Mouse (Mus musculus) left cerebral cortex, postnatal 14 days (tissue): ENCODE data around the gene Gpc4. TPM values are rescaled to one million over a fixed set of nuclear protein-coding genes. Genes with fewer than 3 reads are reported as not detected.
A peak's percentile ranks its signal among the peaks of the same experiment; 100 is the strongest.

Experiments used
- DNase-seq, 2 experiments: peaks; one replicate each; pipeline ENCODE4 v3.0.0; 2021 to 2022; ENCODE audit warnings: low spot score in 2 of 2, mixed read lengths in 1 of 2
- intact Hi-C: fragments of 180-260 bp; cut with DNase I; formaldehyde crosslinking; loops from one replicate; pipeline ENCODE4 v1.15.1; 2025
- total RNA-seq, 2 experiments: library from RNA; stranded (reverse); gene quantifications; 2 replicates each; pipeline ENCODE4 v1.2.3; 2021

Gene Gpc4
- total RNA-seq, 2 experiments from 2014 or later, result 22.4 to 24.1 TPM

DNA sequence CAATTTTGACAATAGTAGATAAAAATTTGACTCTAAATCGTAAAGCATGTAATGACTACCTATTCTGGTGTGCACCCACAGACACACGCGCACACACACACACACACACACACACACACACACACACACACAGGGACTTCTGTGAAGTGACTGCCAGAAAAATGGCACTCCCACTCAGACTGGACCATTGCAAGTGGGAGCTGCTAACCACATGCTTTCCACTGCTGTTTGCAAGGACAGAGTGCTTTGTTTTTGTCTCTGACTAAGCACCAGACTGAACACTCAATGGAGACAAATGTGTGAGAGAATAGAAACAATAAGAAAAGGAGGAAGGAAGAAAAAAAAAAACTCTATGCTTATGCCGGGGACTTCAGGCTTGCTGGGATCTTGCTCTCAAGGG, 11.6 kb downstream of the Gpc4 start:
- intact Hi-C loops, result no loop called here
- DNase-seq, result peak; percentile 17 to 45

DNA sequence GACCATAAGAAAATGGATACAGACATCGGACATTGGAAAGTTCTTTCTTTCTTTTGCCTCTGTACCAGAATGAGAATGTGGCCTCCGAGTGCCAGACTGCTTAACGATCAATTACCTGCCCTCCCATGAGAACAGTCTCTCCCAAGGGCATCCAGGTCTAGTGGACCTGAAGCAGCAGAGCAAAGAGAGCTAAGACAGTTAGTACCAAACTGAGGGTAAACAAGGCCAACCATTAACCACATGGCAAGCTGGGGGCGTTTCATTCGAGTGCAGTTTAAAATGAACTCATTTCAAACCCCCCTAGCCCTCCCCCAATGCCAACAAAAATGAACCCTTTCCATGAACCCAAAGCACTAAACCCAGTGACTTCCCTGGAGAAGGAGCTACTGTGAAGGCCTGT, 12.1 kb downstream of the Gpc4 start:
- intact Hi-C loops, result no loop called here
- DNase-seq, result no peak

- intact Hi-C loops, result no loop called here
- DNase-seq, result no peak
Observed at GRCm38 (mm10) chrX:52151555-52151954, 13.5 kb downstream of the Gpc4 start.

- intact Hi-C loops, result no loop called here
Observed at GRCm38 (mm10) chrX:52151100-52151499, 14.0 kb downstream of the Gpc4 start.

GRCm38 (mm10) chrX:52145563-52145962, 19.5 kb downstream of the Gpc4 start:
- DNase-seq, result no peak
- intact Hi-C loops, result no loop called here

More at GRCm38 (mm10) chrX:52151100-52151499, 14.0 kb downstream of the Gpc4 start:
- no peak for DNase-seq

DNA sequence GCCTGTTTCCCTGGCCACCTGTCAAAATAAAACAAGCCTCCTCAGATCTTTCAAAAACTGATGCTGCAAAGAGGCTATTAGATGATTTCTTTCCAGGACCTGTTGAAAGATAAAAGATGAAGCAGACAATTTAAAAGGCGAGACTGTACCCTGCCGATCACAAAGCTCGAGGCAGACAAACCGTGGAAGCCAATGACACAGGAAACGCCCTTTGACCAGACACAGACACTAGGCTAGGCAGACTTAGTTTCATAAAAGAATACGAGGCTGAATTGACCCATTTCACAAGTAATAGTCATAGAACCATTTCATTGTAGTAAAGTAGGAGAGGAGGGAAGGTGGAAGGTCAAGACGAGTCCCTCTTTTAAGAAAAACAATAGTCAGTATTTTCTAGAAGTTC, 20.6 kb downstream of the Gpc4 start:
- intact Hi-C loops, result no loop called here
- DNase-seq, result no peak

- intact Hi-C loops, result no loop called here
- DNase-seq, result no peak
Observed at GRCm38 (mm10) chrX:52140316-52140715, 24.7 kb downstream of the Gpc4 start.

DNA sequence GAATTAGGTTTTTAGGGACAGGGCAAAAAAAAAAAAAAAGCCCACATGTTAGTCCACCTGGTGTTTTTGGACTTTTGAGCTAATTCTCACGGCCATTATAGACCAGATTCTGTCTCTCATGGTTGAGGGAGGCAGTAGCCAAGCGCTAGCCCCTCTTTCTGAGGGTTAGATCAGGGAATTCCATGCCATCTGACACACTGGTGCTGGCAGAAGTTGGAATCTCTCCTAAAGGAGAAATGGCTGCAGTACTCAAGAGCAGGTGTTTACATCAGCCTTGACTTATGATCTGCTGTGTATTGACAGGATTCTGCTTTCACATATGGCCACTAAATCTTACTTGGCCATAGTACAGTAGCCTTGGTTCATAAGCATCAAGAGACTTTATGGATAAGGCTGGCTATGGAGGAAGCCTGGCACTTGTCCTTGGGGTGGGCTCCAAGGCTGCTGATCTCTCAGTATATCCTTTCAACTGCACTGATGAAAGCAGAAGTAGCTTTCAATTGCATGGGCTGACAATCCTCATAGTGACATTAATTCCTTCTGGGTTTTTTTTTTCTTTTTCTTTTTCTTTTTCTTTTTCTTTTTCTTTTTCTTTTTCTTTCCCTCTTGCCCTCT, 26.5 kb downstream of the Gpc4 start:
- intact Hi-C loops, result no loop called here

DNA sequence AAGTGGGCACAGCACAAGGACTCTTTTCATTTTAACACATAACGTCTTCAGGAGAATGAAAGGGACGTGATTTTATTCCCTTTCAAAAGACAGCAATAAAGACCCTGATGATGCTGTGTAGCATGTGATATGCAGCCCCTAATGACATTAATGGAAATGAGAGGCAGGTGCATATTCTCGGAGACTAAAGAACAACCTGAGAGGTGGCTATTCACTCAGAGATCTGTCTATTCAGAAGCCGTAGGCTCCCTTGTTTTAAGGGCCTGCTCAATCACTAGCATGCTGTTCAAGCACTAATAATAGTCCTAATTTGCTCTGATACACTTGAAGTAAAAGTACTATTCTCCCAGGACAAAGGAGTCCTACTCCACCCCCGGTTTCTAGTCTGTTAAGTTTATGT, 27.0 kb downstream of the Gpc4 start:
- intact Hi-C loops, result no loop called here
- no peak for DNase-seq

More for the DNA sequence above, 26.5 kb downstream of the Gpc4 start:
- DNase-seq, result no peak

DNA sequence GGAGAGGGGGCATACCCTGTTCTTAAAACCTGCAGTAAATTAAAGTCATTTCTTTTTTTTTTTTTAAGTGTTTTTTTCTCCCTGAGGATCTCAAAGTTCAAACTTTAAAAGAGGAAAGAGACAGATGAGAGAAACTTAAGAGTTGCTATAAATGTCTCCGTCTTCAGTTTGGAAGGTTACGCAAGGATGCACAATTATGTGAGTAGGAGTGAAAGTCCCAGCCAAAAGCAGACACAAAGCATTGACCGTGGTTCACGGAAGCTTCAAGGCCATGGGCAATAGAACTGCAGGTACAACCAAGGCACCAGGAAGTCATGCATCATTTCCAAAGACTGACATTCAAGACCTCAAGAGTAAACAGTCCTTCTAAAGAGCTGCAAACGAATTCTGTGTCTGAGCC, 28.5 kb downstream of the Gpc4 start:
- no peak for DNase-seq
- intact Hi-C loops, result no loop called here

GRCm38 (mm10) chrX:52129604-52130003, 35.4 kb downstream of the Gpc4 start:
- no peak for DNase-seq
- intact Hi-C loops, result no loop called here

DNA sequence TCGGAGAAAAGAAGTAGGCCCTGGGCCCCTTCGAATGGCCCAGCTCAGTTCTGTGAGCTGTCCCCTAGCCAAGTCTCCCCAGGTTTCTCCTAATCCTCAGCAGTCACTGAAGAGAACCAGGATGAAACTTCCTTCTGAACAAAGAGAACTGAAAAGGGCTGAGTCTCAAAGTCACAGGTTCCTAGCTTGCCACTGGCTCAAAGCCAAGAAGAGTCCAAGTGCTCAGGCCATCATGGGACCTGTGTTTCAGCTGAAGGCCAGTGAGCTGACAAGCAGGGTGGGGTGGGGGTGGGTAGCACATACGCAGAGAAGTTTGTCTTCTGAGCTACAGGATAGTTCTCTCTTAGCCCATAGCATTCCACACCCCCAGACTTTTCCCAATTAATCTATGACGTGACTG, 36.3 kb downstream of the Gpc4 start:
- intact Hi-C loops, result no loop called here
- no peak for DNase-seq

DNA sequence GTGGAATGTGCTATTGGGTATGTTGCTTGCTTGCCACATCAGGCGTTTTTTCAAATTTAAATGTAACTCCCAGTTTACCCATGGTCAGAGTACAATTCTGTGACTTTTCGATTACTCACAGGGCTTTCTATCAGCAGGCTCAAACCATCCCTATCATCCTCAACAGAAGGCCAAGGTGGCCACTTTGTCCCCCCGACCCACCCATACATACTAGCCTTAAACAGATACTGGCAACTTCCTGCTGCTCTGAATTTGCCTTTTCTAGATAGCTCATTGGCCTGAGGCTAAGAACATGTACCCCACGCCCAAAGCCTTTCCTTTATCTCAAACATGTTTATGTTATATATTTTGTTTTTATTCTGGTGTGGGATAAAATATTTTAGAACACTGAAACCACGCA, 51.4 kb downstream of the Gpc4 start:
- intact Hi-C loops, result no loop called here
- no peak for DNase-seq

DNA sequence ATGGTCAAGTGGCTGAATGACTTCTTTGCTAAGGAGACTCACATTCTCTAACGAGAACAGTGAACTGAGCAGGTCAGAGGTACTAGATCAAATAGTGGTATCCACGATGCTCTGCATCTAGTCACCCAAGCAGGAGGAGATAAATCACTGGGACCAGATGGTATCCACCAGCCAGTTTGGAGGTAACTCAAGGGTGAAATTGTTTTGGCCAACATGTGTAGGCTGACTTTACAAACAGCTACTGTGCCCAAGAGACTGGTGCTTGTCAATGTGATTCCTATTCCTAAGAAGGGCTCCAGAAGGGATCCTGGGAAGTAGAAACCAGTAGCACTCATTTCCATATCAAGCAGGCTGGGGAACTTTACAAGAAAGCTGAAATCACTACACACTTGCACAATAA, 55.4 kb downstream of the Gpc4 start:
- intact Hi-C loops, result no loop called here
- no peak for DNase-seq

- DNase-seq, result no peak
- intact Hi-C loops, result no loop called here
Observed at GRCm38 (mm10) chrX:52108966-52109365, 56.1 kb downstream of the Gpc4 start.

DNA sequence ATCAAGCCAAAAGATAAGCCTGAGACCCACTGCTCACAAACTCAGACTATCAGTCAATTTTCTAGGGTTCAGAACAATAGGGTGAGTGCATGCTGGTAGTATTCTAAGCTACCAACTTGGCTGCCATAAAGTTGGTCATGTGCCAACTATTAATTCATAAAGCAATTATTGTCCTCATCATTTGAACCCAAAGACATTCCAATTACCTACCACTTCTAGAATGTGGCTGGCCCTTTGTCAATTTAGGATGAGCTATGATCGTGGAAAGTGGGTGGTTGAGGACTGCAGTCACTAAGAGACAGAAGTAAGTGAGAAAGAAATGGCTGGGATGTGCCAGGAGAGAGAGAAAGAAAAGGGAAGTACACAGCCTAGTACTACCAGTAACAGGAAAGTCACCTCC, 61.3 kb downstream of the Gpc4 start:
- intact Hi-C loops, result no loop called here
- DNase-seq, result no peak

DNA sequence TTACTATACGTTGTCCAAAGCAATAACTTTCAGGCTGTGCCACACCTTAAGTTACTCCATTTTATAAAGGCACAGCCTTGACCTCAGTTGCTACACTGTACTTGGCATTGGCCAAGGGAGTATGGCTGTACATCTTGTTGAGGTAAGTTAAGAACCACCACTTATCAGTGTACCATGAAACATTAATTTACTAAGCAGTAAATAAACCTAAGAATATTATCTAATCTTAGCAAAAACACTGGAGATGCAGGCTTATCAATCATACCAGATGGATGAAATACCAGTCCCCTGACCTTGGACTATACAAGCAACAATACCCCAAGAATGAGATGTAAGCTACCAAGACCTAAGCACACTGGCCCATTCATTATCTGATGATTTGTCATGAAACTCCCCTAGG, 63.1 kb downstream of the Gpc4 start:
- DNase-seq, result no peak
- intact Hi-C loops, result no loop called here

GRCm38 (mm10) chrX:52101445-52101844, 63.6 kb downstream of the Gpc4 start:
- intact Hi-C loops, result no loop called here
- no peak for DNase-seq

GRCm38 (mm10) chrX:52087726-52088348, 77.2 kb downstream of the Gpc4 start:
- intact Hi-C loops, result loop anchor here (10.0 kb wide), 1 partner anchor 287 kb away; no protein-coding TSS in a partner anchor
- DNase-seq, result peak; percentile 5 to 18

DNA sequence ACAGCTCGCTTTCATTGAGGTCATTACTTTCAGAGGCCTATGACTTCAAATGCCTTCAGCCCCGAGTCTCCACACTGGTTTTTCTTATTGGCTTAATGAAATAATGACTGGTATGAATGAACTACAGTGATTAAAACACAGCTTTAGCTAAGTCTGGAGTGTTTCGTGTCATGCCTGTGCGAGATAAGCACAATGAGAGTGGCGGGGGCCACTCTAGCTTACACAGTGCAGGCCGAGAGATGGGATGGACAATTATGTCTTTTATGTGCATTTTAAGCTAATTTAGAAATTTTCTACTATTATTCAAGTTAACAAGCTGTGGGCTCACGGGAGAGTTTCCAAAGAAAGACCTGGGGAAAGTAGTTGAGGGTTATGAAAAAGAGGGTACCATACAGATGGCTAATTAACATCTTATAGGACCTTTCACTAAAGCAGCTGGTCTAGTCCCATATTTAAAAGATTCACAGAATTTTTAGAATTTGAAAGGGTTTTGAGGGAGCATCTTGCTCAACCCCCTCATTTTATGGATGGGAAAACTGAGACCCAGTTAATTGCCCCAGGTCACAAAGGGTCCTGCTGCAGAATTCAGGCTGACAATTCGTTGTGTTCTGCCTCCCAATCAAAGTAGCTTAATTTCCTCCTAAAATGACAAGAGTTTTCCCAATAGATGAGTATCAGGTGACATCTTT, 78.0 kb downstream of the Gpc4 start:
- intact Hi-C loops, result loop anchor here (10.0 kb wide), 1 partner anchor 288 kb away; no protein-coding TSS in a partner anchor
- DNase-seq, result no peak

DNA sequence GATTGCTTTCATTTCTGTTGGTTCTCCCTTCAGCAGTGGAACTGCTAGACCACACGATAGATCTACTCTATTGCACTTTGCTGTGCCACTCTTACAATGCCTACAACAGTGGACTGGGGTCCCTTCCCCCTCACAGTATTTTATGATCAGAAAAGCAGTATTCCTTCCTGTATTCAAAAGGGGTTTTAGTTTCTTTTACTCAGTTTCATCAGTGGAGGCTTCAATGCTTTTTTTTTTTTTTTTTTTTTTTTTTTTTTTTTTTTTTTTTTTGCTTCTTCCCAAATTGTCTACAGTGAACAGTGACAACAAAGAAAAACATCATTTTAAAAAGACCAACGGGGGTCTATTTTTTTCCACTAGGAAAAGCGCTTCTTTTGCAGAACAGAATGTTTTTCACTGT, 81.5 kb downstream of the Gpc4 start:
- intact Hi-C loops, result loop anchor here (10.0 kb wide), 1 partner anchor 291 kb away; no protein-coding TSS in a partner anchor
- DNase-seq, result no peak
